Mouse (Mus musculus): Measurements from ENCODE around the gene Adar.
"Not testable (repeated sequence)": the region's sequence is repeated elsewhere in the genome, so short reads cannot be mapped to it uniquely, and the experiment has no call there.

Gene Adar

GRCm38 (mm10) chr3:89788680-89789352, 74.0 kb downstream of the Adar start:
- no peak for DNase-seq (ENCODE audit: extremely low spot score, low read depth, low spot score)

- no peak for DNase-seq (ENCODE audit: extremely low spot score, low read depth, low spot score)
These were observed 79.8 kb downstream of the Adar start for GRCm38 (mm10) chr3:89794616-89795015.

GRCm38 (mm10) chr3:89795746-89796145, 80.9 kb downstream of the Adar start:
- DNase-seq (ENCODE audit: extremely low spot score, low read depth, low spot score), result no peak

- DNase-seq (ENCODE audit: extremely low spot score, low read depth, low spot score), result no peak
These were observed 81.5 kb downstream of the Adar start for GRCm38 (mm10) chr3:89796358-89796757.

GRCm38 (mm10) chr3:89798518-89798917, 83.7 kb downstream of the Adar start:
- DNase-seq (ENCODE audit: extremely low spot score, low read depth, low spot score), result no peak

- no peak for DNase-seq (ENCODE audit: extremely low spot score, low read depth, low spot score)
These were observed 84.7 kb downstream of the Adar start for GRCm38 (mm10) chr3:89799476-89799875.

- DNase-seq (ENCODE audit: extremely low spot score, low read depth, low spot score), result not testable (repeated sequence)
These were observed 85.3 kb downstream of the Adar start for GRCm38 (mm10) chr3:89800078-89800477.

GRCm38 (mm10) chr3:89800774-89801506, 86.1 kb downstream of the Adar start:
- no peak for DNase-seq (ENCODE audit: extremely low spot score, low read depth, low spot score)

- DNase-seq (ENCODE audit: extremely low spot score, low read depth, low spot score), result no peak
These were observed 86.7 kb downstream of the Adar start for GRCm38 (mm10) chr3:89801507-89801847.

- DNase-seq (ENCODE audit: extremely low spot score, low read depth, low spot score), result no peak
These were observed 88.1 kb downstream of the Adar start for GRCm38 (mm10) chr3:89802876-89803275.
